Mouse (Mus musculus): ENCODE measurements around the gene Fam161b. TPM values are rescaled to one million over a fixed set of nuclear protein-coding genes. Genes with fewer than 3 reads are reported as not detected.
"Not testable (repeated sequence)": the region's sequence is repeated elsewhere in the genome, so short reads cannot be mapped to it uniquely, and the experiment has no call there.

The Fam161b gene
- total RNA-seq, 1 experiment = 2.9 TPM

DNA sequence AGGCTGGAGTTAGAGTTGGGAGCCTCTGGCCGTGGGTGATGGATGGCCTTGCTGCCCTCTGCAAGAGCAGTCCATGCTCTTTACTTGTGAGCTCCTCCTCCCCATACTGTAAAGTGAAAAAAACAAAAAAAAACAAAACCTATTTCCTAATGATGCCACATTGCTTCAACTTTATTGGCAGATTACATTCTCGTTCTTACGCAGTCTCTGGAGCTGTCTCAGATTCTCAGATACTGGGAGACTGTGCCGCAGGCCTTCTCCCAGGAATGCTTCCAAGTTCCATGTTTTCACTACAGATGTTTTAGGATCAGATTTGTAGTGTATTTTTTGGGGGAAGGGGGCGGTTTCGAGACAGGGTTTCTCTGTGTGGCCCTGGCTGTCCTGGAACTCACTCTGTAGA is 3.5 kb upstream of the Fam161b start:
- Histone ChIP-seq H3K4me3 (ENCODE audit: insufficient read depth in 1 of 2, low read depth in 1 of 2, low read length in 2 of 2, poor library complexity in 1 of 2, severe bottlenecking in 1 of 2) (peak overlapping the region in 1 of 2 experiments; percentile 37; a peak in 2 of 4 replicates), H3K36me3 (ENCODE audit: control insufficient read depth, insufficient read depth, low read length, poor library complexity, severe bottlenecking) (peaks cover 9% of the 10 kb centered on the region), H3K4me1 (ENCODE audit: control insufficient read depth in 2 of 2, insufficient read depth in 2 of 2, low read length in 2 of 2, poor library complexity in 1 of 2) (peaks cover 0 to 18% of the 10 kb centered on the region in 2 experiments; a peak in 2 of 4 replicates), H3K27ac (ENCODE audit: insufficient read depth, low read depth, low read length, poor library complexity, severe bottlenecking) (no peak overlapping the region), H3K9ac (ENCODE audit: insufficient read depth, low read depth, low read length, poor library complexity, severe bottlenecking) (peak overlapping the region; percentile 59), H3K9me3 (ENCODE audit: control insufficient read depth, insufficient read depth, low read depth, low read length) (no peaks in the 10 kb centered on the region)
- in situ Hi-C loops (cut with MboI; ENCODE audit: low sequenced_read_pairs in 2 of 2, unreplicated experiment in 2 of 2) = no loop called here
- TF ChIP-seq ZC3H11A (IDR thresholded peaks at IDR 0.05; ENCODE audit: borderline replicate concordance, low read depth, low read length) (no peak), CHD2 (IDR thresholded peaks at IDR 0.05; ENCODE audit: low read depth, low read length) (no peak), HCFC1 (IDR thresholded peaks at IDR 0.05; ENCODE audit: borderline replicate concordance, insufficient read depth, low read length) (no peak), ZNF384 (IDR thresholded peaks at IDR 0.05; ENCODE audit: low read depth, low read length) (no peak), MAFK (IDR thresholded peaks at IDR 0.05; ENCODE audit: insufficient read depth, low read depth, low read length) (no peak)
- DNase-seq (ENCODE audit: low read depth, low spot score) = no peak

DNA sequence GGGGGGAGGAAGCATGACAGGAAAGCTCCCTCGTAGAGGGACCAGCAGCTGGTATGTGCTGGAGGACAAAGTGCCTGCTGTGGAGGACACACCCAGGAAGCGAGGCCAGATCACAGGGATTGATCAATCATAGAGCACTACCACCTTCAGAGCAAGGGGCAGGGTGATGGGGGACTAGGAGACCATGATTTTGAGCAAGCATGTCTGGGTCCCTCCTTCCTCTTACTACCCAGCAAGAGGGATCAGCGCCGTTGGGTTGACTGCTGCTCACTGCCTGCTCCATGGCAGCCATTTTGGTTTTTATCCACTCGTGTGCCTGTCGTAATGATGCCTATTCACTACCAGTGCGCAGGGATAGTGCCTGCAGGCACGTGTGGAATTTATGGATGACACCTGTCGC is 2.7 kb upstream of the Fam161b start:
- H3K4me3 ChIP-seq (ENCODE audit: insufficient read depth in 1 of 2, low read depth in 1 of 2, low read length in 2 of 2, poor library complexity in 1 of 2, severe bottlenecking in 1 of 2) = peak overlapping the region; percentile 47 to 55
- DNase-seq (ENCODE audit: low read depth, low spot score) = no peak
- peak overlapping the region; percentile 59 for H3K9ac ChIP-seq (ENCODE audit: insufficient read depth, low read depth, low read length, poor library complexity, severe bottlenecking)
- TF ChIP-seq CHD2 (IDR thresholded peaks at IDR 0.05; ENCODE audit: low read depth, low read length) (no peak), MAFK (IDR thresholded peaks at IDR 0.05; ENCODE audit: insufficient read depth, low read depth, low read length) (no peak), HCFC1 (IDR thresholded peaks at IDR 0.05; ENCODE audit: borderline replicate concordance, insufficient read depth, low read length) (no peak), ZNF384 (IDR thresholded peaks at IDR 0.05; ENCODE audit: low read depth, low read length) (no peak), ZC3H11A (IDR thresholded peaks at IDR 0.05; ENCODE audit: borderline replicate concordance, low read depth, low read length) (no peak)
- no peaks in the 10 kb centered on the region for H3K9me3 ChIP-seq (ENCODE audit: control insufficient read depth, insufficient read depth, low read depth, low read length)
- in situ Hi-C loops (cut with MboI; ENCODE audit: low sequenced_read_pairs in 2 of 2, unreplicated experiment in 2 of 2) = no loop called here
- H3K4me1 ChIP-seq (ENCODE audit: control insufficient read depth in 2 of 2, insufficient read depth in 2 of 2, low read length in 2 of 2, poor library complexity in 1 of 2) = peaks cover 0 to 18% of the 10 kb centered on the region in 2 experiments; a peak in 2 of 4 replicates
- H3K36me3 ChIP-seq (ENCODE audit: control insufficient read depth, insufficient read depth, low read length, poor library complexity, severe bottlenecking) = peaks cover 7% of the 10 kb centered on the region; the same call in 1 of the 2 replicates
- 0 out of 2 replicates have a peak overlapping the region, but pooled peaks have one; percentile 37 for H3K27ac ChIP-seq (ENCODE audit: insufficient read depth, low read depth, low read length, poor library complexity, severe bottlenecking)

DNA sequence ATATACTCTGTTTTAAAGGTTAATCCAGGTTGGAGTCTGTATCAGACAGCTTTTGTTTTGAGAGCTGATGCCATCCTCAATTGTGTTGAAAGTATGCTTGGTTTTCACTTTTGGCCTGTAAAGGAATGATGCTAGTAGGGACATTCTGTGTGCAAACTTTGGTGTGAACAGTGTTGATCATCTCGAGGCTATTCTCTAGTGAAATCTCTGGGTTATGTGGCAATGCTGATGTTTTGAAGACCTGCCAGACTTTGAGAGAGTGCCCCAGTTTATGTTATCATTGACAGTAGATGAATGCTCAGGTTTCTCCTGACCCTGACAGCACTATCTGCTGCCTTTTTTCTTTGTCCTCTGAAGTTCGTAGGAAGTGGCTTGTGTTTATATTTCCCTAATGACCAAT is 1.2 kb upstream of the Fam161b start:
- Histone ChIP-seq H3K4me3 (ENCODE audit: insufficient read depth in 1 of 2, low read depth in 1 of 2, low read length in 2 of 2, poor library complexity in 1 of 2, severe bottlenecking in 1 of 2) (peak overlapping the region in 1 of 2 experiments; percentile 88; a peak in 2 of 4 replicates), H3K9ac (ENCODE audit: insufficient read depth, low read depth, low read length, poor library complexity, severe bottlenecking) (no peak overlapping the region)

DNA sequence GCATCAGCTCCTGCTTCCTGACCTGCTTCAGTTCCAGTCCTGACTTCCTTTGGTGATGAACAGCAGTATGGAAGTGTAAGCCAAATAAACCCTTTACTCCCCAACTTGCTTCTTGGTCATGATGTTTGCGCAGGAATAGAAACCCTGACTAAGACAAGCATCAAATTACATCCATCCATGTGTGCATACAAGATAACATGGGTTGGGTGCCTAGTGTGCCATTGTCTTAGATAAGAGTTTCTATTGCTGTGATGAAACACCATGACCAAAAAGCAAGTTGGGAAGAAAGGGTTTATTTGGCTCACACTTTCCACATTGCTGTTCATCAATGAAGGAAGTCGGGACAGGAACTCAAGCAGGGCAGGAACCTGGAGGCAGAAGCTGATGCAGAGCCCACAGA is 2.9 kb downstream of the Fam161b start:
- in situ Hi-C loops (cut with MboI; ENCODE audit: low sequenced_read_pairs in 2 of 2, unreplicated experiment in 2 of 2); H3K9ac ChIP-seq (ENCODE audit: insufficient read depth, low read depth, low read length, poor library complexity, severe bottlenecking); H3K27ac ChIP-seq (ENCODE audit: insufficient read depth, low read depth, low read length, poor library complexity, severe bottlenecking); H3K9me3 ChIP-seq (ENCODE audit: control insufficient read depth, insufficient read depth, low read depth, low read length); H3K4me3 ChIP-seq (ENCODE audit: insufficient read depth in 1 of 2, low read depth in 1 of 2, low read length in 2 of 2, poor library complexity in 1 of 2, severe bottlenecking in 1 of 2); H3K4me1 ChIP-seq (ENCODE audit: control insufficient read depth in 2 of 2, insufficient read depth in 2 of 2, low read length in 2 of 2, poor library complexity in 1 of 2); H3K36me3 ChIP-seq (ENCODE audit: control insufficient read depth, insufficient read depth, low read length, poor library complexity, severe bottlenecking); DNase-seq (ENCODE audit: low read depth, low spot score): not testable (repeated sequence)

More for the DNA sequence above, 1.2 kb upstream of the Fam161b start:
- H3K27ac ChIP-seq (ENCODE audit: insufficient read depth, low read depth, low read length, poor library complexity, severe bottlenecking) = no peak overlapping the region
- in situ Hi-C loops (cut with MboI; ENCODE audit: low sequenced_read_pairs in 2 of 2, unreplicated experiment in 2 of 2) = no loop called here
- TF ChIP-seq CHD2 (IDR thresholded peaks at IDR 0.05; ENCODE audit: low read depth, low read length) (no peak), ZNF384 (IDR thresholded peaks at IDR 0.05; ENCODE audit: low read depth, low read length) (no peak)
- DNase-seq (ENCODE audit: low read depth, low spot score) = no peak
- H3K36me3 ChIP-seq (ENCODE audit: control insufficient read depth, insufficient read depth, low read length, poor library complexity, severe bottlenecking) = no peaks in the 10 kb centered on the region; the same call in 1 of the 2 replicates
- H3K4me1 ChIP-seq (ENCODE audit: control insufficient read depth in 2 of 2, insufficient read depth in 2 of 2, low read length in 2 of 2, poor library complexity in 1 of 2) = peaks cover 0 to 18% of the 10 kb centered on the region in 2 experiments; a peak in 2 of 4 replicates
- H3K9me3 ChIP-seq (ENCODE audit: control insufficient read depth, insufficient read depth, low read depth, low read length) = no peaks in the 10 kb centered on the region

DNA sequence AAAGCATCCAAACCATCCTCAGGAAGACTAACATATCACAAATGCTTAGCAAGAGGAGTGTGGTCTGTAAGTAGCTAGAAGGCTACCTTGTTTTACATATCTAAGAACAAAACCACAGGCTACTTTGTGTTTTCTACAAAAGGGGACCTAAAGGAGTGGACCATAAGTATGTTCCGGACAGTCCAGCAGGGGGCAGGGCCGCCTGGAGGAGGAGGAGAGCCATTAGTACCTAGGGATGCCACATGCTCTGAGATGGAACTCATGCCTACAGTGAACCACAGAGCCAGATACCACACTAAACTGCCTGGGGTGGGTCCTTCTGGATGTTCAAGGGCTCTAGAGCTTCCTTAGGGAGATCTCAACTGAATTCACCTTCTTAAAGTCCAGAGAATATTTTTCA is 14.4 kb downstream of the Fam161b start:
- no peak for TF ChIP-seq HCFC1 (IDR thresholded peaks at IDR 0.05; ENCODE audit: borderline replicate concordance, insufficient read depth, low read length)
- TF ChIP-seq CHD2 (IDR thresholded peaks at IDR 0.05; ENCODE audit: low read depth, low read length) = no peak
- TF ChIP-seq ZNF384 (IDR thresholded peaks at IDR 0.05; ENCODE audit: low read depth, low read length) = no peak
- no peak for TF ChIP-seq MAFK (IDR thresholded peaks at IDR 0.05; ENCODE audit: insufficient read depth, low read depth, low read length)
- TF ChIP-seq ZC3H11A (IDR thresholded peaks at IDR 0.05; ENCODE audit: borderline replicate concordance, low read depth, low read length) = no peak
- H3K4me3 ChIP-seq (ENCODE audit: insufficient read depth in 1 of 2, low read depth in 1 of 2, low read length in 2 of 2, poor library complexity in 1 of 2, severe bottlenecking in 1 of 2) = no peak overlapping the region
- DNase-seq (ENCODE audit: low read depth, low spot score) = no peak
- H3K27ac ChIP-seq (ENCODE audit: insufficient read depth, low read depth, low read length, poor library complexity, severe bottlenecking) = no peak overlapping the region
- in situ Hi-C loops (cut with MboI; ENCODE audit: low sequenced_read_pairs in 2 of 2, unreplicated experiment in 2 of 2) = no loop called here
- H3K9me3 ChIP-seq (ENCODE audit: control insufficient read depth, insufficient read depth, low read depth, low read length) = no peaks in the 10 kb centered on the region
- H3K9ac ChIP-seq (ENCODE audit: insufficient read depth, low read depth, low read length, poor library complexity, severe bottlenecking) = no peak overlapping the region
- H3K36me3 ChIP-seq (ENCODE audit: control insufficient read depth, insufficient read depth, low read length, poor library complexity, severe bottlenecking) = peaks cover 7% of the 10 kb centered on the region; the same call in 1 of the 2 replicates
- H3K4me1 ChIP-seq (ENCODE audit: control insufficient read depth in 2 of 2, insufficient read depth in 2 of 2, low read length in 2 of 2, poor library complexity in 1 of 2) = no peaks in the 10 kb centered on the region

Data from ES-E14 (cell line).